Mouse (Mus musculus) embryonic fibroblast, embryonic 13.5 days (primary cell): ENCODE results near the gene Ror2.

Experiments
- CTCF ChIP-seq: IDR thresholded peaks from 2 replicates; pipeline ENCODE4 v1.5.1; 2011; ENCODE audit warnings: mild to moderate bottlenecking, control low read depth, low read length, moderate library complexity, borderline replicate concordance; ENCODE audit not compliant: insufficient read depth
- POLR2A ChIP-seq: IDR thresholded peaks from 2 replicates; pipeline ENCODE4 v1.6.1; 2011; ENCODE audit warnings: low read depth, mild to moderate bottlenecking, control low read depth, low read length, moderate library complexity

DNA sequence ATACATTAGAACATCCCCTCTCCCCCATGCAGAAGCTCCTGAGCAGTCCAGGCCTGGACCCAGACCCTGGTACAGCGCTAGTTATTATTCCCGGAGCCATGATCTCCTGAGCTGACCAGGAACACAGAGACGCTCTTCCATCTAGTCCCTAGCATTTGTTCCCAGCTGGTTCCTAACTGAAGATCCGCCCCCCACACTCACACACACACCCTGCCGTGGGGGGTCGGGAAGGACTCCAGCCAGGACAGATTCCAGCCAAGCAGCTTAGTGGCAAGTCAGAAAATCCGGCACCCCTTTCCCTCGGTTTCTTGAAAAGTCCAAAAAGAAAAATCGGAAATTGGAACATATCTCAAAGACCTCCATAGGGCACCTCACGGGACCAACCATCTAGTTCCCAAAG lies 48.5 kb downstream of the Ror2 start:
- TF ChIP-seq CTCF = no peak
- TF ChIP-seq POLR2A = no peak
